Mouse (Mus musculus) bone marrow macrophage, adult 2 months (primary cell): ENCODE measurements around the gene Ptprf. TPM values are rescaled to one million over a fixed set of nuclear protein-coding genes. Genes with fewer than 3 reads are reported as not detected.

Experiments
- H3K27ac ChIP-seq: 2 replicates; pipeline ENCODE4 v1.5.1; 2012; ENCODE audit warnings: low read depth, low read length; ENCODE audit not compliant: insufficient read depth
- H3K4me1 ChIP-seq: 2 replicates; pipeline ENCODE4 v1.6.1; 2012; ENCODE audit warnings: low read length; ENCODE audit not compliant: control insufficient read depth, insufficient read depth
- H3K4me3 ChIP-seq: 2 replicates; pipeline ENCODE4 v1.5.1; 2012; ENCODE audit warnings: mild to moderate bottlenecking, low read length, moderate library complexity; ENCODE audit not compliant: insufficient read depth
- CTCF ChIP-seq: IDR thresholded peaks from 2 replicates; pipeline ENCODE4 v1.5.1; 2012; ENCODE audit warnings: low read depth, mild to moderate bottlenecking, low read length, moderate library complexity
- POLR2A ChIP-seq: IDR thresholded peaks from 2 replicates; pipeline ENCODE4 v1.6.1; 2012; ENCODE audit warnings: mild to moderate bottlenecking, low read depth, low read length, borderline replicate concordance
- polyA plus RNA-seq: library from polyadenylated mRNA; stranded (reverse); fragments of >200 nt; gene quantifications from 2 replicates; pipeline ENCODE4 v1.2.4, GENCODE M21; 2012; ENCODE audit not compliant: missing spikeins, insufficient read depth, insufficient read length

Gene Ptprf
- polyA plus RNA-seq, 1 experiment, result 0.25 TPM

DNA sequence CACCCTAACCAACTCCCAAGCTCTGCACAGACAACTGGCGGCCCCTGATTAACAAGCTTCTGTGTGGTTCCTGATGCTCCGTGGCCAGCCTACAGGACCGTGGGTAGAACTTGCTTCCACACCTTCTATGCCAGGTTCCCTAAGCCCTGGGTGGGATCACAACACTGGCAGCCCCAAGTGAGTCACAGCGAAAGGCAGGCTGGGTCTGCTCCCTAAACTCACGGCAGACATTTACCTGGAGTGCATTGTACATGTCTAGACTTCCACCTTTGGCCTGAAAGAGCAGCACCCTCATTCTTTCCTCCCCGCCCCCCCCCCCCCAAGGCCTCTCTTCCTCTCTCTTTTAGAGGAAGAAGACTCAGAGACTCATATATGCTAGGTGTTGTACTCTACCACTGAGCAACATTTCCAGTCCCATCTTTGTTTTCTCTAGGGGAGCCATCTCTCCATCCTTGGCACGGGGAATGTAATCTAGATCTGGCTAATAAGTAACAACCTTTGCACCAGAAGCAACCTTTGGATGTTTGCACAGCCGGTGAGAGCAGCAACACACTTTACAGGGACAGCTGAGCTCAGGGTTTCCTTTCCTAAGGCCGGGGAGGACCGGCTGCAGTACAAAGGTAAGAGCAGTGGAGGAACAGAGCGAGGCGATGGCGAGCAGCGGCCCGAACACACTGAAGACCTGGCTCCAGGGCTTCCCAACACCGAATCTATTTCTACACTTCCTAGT, 51.1 kb downstream of the Ptprf start:
- Histone ChIP-seq H3K4me1 (no peaks in the 10 kb centered on the region), H3K27ac (no peak overlapping the region), H3K4me3 (no peak overlapping the region)
- TF ChIP-seq CTCF, result no peak
- no peak for TF ChIP-seq POLR2A

DNA sequence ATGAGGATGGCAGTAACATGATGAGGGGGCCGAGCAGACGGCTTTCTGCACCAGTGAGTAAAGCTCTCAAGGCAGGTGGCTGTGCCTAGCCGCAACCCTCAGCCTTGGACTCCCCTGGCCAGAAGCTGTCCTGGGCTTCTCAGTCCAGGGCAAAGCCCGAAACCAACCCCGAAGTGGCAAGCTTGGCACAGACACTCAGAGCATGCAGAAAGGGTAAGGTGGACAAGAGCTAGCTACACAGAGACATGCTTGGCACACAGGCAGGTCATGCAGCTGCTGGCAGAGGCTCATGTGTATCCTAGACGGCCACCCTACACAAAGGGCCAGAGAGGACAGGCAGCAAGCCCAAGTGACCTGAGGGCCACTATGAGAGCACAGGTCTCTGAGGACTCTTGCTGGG, 52.5 kb downstream of the Ptprf start:
- no peak overlapping the region for H3K27ac ChIP-seq

DNA sequence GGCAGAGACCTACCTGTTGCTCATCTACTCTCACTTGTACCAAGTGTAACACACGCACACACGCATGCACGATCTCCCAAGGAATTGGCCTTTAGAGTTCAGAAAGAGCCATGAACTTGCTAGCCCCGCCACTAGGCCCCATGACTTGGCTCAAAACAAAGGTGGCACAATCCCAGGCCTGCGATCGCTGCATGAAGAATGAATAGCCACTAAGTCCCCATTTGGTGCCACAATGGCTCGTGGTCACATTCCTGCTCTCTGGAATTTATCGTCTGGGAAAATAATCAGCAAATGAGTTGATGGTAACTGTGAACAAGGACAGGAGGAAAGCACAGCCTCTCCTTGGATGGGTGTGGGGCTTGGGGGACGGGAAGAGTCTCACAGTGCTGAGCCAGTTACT, 54.3 kb downstream of the Ptprf start:
- no peak overlapping the region for H3K27ac ChIP-seq
- H3K4me1 ChIP-seq, result no peaks in the 10 kb centered on the region

More for the DNA sequence above, 52.5 kb downstream of the Ptprf start:
- TF ChIP-seq POLR2A (no peak), CTCF (no peak)
- H3K4me1 ChIP-seq, result no peaks in the 10 kb centered on the region
- no peak overlapping the region for H3K4me3 ChIP-seq

DNA sequence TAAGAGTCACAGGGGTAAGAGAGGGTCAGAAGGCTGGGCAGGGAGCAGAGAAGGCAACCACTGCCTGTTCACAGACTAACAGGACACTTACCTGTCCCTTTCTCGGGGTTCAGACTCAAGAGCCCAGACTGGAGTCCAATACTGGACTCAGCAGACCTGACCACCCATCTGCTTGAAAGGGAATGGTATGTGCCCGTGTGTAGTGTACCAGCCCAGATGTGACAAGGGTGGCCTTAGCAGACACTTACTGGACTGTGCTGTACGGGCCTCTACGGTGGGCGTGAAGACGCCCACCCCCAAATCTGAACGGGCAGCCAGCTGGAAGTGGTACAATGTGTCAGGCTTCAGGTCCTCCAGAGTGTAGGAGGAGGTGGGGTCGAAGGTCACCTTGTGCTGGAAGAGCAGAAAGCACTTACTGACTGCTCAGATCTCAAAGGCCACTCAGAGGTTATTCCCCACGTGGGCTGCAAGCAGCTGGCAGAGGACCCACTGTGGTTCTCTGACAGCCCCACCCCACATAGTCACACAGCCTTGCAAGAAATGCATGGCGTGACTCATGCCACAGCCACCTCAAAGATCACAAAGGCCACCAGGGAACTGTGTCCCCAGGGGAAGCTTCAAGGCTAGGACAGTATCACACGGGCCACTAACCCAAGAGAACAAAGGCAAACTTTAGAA, 56.4 kb downstream of the Ptprf start:
- Histone ChIP-seq H3K4me3 (no peak overlapping the region), H3K4me1 (no peaks in the 10 kb centered on the region), H3K27ac (no peak overlapping the region)
- TF ChIP-seq CTCF, result no peak
- TF ChIP-seq POLR2A, result no peak

More for the DNA sequence above, 54.3 kb downstream of the Ptprf start:
- no peak overlapping the region for H3K4me3 ChIP-seq
- no peak for TF ChIP-seq CTCF
- TF ChIP-seq POLR2A, result no peak

DNA sequence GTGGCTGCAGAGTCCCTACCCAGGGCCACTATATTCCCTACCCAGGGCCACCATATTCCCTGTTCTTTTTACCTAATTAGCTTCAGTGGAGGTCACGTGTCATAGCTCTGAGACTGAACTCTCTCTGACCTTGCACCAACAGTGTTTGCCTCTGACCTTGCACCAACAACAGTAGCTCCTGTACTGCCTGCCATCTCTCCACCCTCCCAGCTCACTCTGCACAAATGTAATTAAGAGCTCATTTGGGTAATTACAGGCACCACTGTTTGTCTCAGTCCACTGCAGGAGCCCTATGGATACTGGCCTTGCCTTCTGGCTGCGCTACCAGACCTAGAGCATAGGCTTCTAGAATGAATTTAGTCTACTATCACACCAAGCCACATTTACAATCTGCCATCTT, 57.3 kb downstream of the Ptprf start:
- H3K27ac ChIP-seq, result no peak overlapping the region
- no peaks in the 10 kb centered on the region for H3K4me1 ChIP-seq
- TF ChIP-seq CTCF (no peak), POLR2A (no peak)
- H3K4me3 ChIP-seq, result no peak overlapping the region

DNA sequence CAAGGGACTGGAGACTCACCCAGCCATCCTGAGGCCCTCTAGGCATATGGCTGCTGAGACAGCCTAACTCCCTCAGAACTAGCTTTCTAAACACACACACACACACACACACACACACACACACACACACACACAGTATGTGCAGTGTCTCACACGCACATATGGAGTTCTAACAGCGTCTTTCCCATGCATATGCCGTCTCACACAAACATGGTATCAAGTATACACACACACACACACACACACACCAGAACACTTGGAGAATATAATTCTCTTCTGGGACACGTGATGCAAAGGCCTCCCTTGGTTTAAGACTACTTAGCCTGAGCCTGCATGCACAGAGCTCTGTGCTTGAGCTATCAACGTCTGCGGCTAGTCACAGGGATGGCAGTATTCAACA, 59.3 kb downstream of the Ptprf start:
- no peak for TF ChIP-seq POLR2A
- no peak for TF ChIP-seq CTCF
- Histone ChIP-seq H3K4me1 (no peaks in the 10 kb centered on the region), H3K4me3 (no peak overlapping the region), H3K27ac (no peak overlapping the region)

DNA sequence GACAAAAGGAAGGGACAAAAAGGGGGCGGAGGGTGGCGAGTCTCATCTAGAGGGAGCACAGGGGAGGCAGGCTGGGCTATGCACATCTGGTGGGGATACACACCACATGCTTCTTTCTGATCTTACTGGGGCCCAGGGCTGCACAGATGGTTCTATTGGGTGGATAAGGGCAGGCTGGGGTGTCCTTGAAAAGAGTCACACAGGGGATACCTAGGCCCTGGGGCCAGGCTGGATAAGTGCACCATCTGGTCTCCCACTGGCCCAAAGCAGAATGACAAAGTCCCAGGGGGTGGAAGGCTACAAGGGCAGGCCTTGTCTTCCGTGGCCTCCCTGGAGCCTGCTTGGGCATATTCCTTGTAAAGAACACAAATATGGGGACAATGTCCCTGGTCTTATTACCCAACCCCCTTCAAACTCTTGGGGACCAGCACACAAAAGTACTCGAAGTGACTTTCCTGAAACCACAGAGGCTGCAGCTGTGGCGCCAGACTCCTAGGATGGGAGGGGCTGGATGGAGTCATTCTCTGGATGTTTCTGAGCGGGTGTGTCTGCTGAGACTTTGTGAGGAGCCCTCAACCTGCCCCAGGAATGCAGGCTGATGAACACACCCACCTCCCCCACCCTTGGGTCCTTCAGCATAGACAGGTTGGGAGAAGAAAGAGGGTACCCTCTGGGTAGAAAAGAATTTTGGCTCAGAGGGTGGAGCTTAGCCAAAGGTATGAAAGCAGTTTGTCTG, 62.0 kb downstream of the Ptprf start:
- no peak overlapping the region for H3K4me3 ChIP-seq
- no peaks in the 10 kb centered on the region for H3K4me1 ChIP-seq
- TF ChIP-seq CTCF, result no peak
- TF ChIP-seq POLR2A, result no peak
- no peak overlapping the region for H3K27ac ChIP-seq

DNA sequence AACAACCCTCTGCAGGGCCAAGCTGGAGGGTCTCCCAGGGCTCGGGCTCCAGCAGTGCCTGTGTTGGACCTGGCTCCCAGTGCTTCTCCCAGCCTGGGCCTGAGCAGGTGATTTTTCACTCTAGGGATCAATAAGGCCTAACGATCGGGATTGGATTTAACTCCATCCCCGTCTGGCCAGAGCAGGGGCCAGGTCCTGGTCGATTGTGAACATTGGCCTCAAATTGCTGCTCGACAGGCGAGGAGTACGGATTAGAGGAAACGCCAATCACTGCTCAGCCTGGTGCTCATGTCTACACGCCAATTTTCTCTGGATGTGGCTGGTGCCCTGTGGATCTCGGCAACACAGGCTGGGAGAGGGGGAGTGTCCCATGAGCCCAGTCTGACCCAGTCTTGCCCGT, 63.8 kb downstream of the Ptprf start:
- H3K27ac ChIP-seq, result no peak overlapping the region
- TF ChIP-seq CTCF (no peak), POLR2A (no peak)
- H3K4me3 ChIP-seq, result no peak overlapping the region
- H3K4me1 ChIP-seq, result no peaks in the 10 kb centered on the region

DNA sequence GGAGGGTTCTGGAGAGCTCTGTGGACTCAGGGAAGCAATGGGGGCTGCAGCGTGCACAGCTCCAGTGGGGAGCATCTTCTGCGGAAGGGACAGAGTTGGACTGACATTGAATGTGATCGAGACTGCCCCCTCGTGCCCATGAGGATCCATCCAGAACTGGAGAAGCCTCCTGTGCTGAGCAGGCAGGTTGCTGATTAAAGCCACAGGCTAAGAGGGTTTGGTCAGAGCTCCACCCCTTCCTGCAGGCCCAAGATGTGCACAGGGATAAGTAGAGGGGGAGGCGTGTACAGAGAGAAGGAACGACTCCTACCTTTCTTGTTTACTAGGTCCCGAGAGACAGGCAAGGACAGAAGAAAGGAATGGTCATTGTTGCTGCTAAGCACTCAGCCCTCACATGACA, 69.9 kb downstream of the Ptprf start:
- no peak overlapping the region for H3K27ac ChIP-seq
- TF ChIP-seq CTCF (no peak), POLR2A (no peak)
- H3K4me1 ChIP-seq, result no peaks in the 10 kb centered on the region
- H3K4me3 ChIP-seq, result no peak overlapping the region

DNA sequence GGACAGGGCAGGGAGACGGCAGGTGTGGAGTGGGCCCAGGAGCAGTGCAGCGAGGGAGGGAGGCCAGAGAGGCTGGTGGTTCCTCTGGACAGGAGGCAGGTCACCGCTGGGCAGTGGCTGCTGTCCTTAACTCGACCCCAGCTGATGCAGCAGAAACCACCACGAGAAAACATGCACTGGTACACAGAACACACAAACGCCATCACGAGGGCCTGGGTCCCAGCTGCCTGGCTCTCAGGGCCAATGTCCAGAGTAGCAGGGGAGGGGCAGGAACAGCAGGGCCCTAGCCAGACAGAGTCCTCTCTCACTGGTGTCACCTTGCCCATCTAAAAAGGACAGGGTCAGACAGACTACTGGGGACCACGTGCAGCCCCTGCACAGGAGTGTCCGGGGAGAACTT, 70.4 kb downstream of the Ptprf start:
- H3K4me1 ChIP-seq, result no peaks in the 10 kb centered on the region
- no peak overlapping the region for H3K4me3 ChIP-seq
- no peak overlapping the region for H3K27ac ChIP-seq
- TF ChIP-seq POLR2A (no peak), CTCF (no peak)
